Mouse (Mus musculus) T-helper 2 cell (primary cell): ENCODE data around the gene Zfp740.

Experiments
- in situ Hi-C: fragments of 300-600 bp; cut with MboI, MseI; formaldehyde crosslinking; loops from one replicate; pipeline ENCODE4 v1.15.1; 2025; ENCODE audit warnings: high pct_unique_total_duplicates

The Zfp740 gene

GRCm38 (mm10) chr15:102247252-102248130, 44.4 kb downstream of the Zfp740 start:
- in situ Hi-C loops: no loop called here

GRCm38 (mm10) chr15:102248131-102248811, 45.2 kb downstream of the Zfp740 start:
- in situ Hi-C loops: no loop called here

- in situ Hi-C loops: no loop called here
These were observed 45.8 kb downstream of the Zfp740 start for GRCm38 (mm10) chr15:102248812-102249191.

GRCm38 (mm10) chr15:102249251-102249691, 46.2 kb downstream of the Zfp740 start:
- in situ Hi-C loops: no loop called here

- in situ Hi-C loops: no loop called here
These were observed 46.9 kb downstream of the Zfp740 start for GRCm38 (mm10) chr15:102249967-102250366.

GRCm38 (mm10) chr15:102250521-102250920, 47.5 kb downstream of the Zfp740 start:
- in situ Hi-C loops: no loop called here

GRCm38 (mm10) chr15:102255547-102256255, 52.7 kb downstream of the Zfp740 start:
- in situ Hi-C loops: no loop called here

- in situ Hi-C loops: no loop called here
These were observed 53.6 kb downstream of the Zfp740 start for GRCm38 (mm10) chr15:102256431-102257201.

GRCm38 (mm10) chr15:102257202-102258075, 54.4 kb downstream of the Zfp740 start, which contains the start of gene Rarg:
Rarg (minus strand) TSS chr15:102257517.
- in situ Hi-C loops: no loop called here

GRCm38 (mm10) chr15:102258076-102258470, 55.0 kb downstream of the Zfp740 start:
- in situ Hi-C loops: no loop called here

- in situ Hi-C loops: no loop called here
These were observed 55.7 kb downstream of the Zfp740 start for GRCm38 (mm10) chr15:102258581-102259253.

GRCm38 (mm10) chr15:102262582-102262981, 59.5 kb downstream of the Zfp740 start:
- in situ Hi-C loops: no loop called here

- in situ Hi-C loops: no loop called here
These were observed 60.0 kb downstream of the Zfp740 start for GRCm38 (mm10) chr15:102263037-102263436.
